In genomic region chr6:27689382-27689781, GRCm38 (mm10) we compare ENCODE assay signal across 21 mouse cellular contexts.
DNase-seq lines count a peak whose midpoint lies in the region; ATAC-seq and TF ChIP-seq lines count a peak whose summit lies in the region.
"Had no signal": no experiment of that assay in that cellular context is flagged by ENCODE, and none has a peak within 500 bp of the region (broad histone marks: within the 10 kb centered on the region; RNA-seq: fewer than 3 reads in every experiment).

No protein-coding gene starts in this region.

- no peak overlapping the region for H3K9ac ChIP-seq in forebrain, postnatal 0 days
- no peak overlapping the region for H3K9ac ChIP-seq in forebrain, embryonic 13.5 days
- H3K9ac ChIP-seq in hindbrain, embryonic 13.5 days = no peak overlapping the region
- H3K9ac ChIP-seq: limb, embryonic 13.5 days; liver, embryonic 14.5 days had no signal

- no peaks in the 10 kb centered on the region for H3K9me3 ChIP-seq in forebrain, postnatal 0 days (ENCODE audit: low read length)
- no peaks in the 10 kb centered on the region for H3K9me3 ChIP-seq in forebrain, embryonic 13.5 days (replicated peaks)
- no peaks in the 10 kb centered on the region for H3K9me3 ChIP-seq in hindbrain, embryonic 13.5 days
- H3K9me3 ChIP-seq: embryonic facial prominence, embryonic 10.5 days; limb, embryonic 13.5 days had no signal

- 67% methylated on average over 3 of the region's 3 CpGs for WGBS in forebrain, postnatal 0 days
- 94% methylated on average over 3 of the region's 3 CpGs for WGBS in forebrain, embryonic 13.5 days
- 80% methylated on average over 3 of the region's 3 CpGs for WGBS in hindbrain, embryonic 13.5 days

- H3K4me2 ChIP-seq in forebrain, postnatal 0 days (ENCODE audit: low read depth) = no peak overlapping the region
- H3K4me2 ChIP-seq in forebrain, embryonic 13.5 days = no peak overlapping the region
- no peak overlapping the region for H3K4me2 ChIP-seq in hindbrain, embryonic 13.5 days
- H3K4me2 ChIP-seq: limb, embryonic 13.5 days had no signal

- H3K27ac ChIP-seq in forebrain, postnatal 0 days (ENCODE audit: low read depth, low read length) = peak overlapping the region; percentile 40; the same call in 1 of the 2 replicates
- H3K27ac ChIP-seq in forebrain, embryonic 13.5 days = no peak overlapping the region
- no peak overlapping the region for H3K27ac ChIP-seq in hindbrain, embryonic 13.5 days
- H3K27ac ChIP-seq: embryonic facial prominence, embryonic 10.5 days; hindbrain, postnatal 0 days; limb, embryonic 13.5 days; liver, embryonic 14.5 days had no signal

- ATAC-seq in forebrain, postnatal 0 days = peak; percentile 79
- no peak; the same call in 1 of the 2 replicates for ATAC-seq in forebrain, embryonic 13.5 days
- ATAC-seq in hindbrain, embryonic 13.5 days (ENCODE audit: low FRiP score) = no peak
- ATAC-seq: forebrain, embryonic 14.5 days; hindbrain, postnatal 0 days; lung, postnatal 0 days had no signal

- H3K36me3 ChIP-seq in forebrain, postnatal 0 days (ENCODE audit: insufficient read depth) = no peaks in the 10 kb centered on the region
- H3K36me3 ChIP-seq in forebrain, embryonic 13.5 days (ENCODE audit: poor library complexity, severe bottlenecking) = no peaks in the 10 kb centered on the region
- H3K36me3 ChIP-seq in hindbrain, embryonic 13.5 days = no peaks in the 10 kb centered on the region
- H3K36me3 ChIP-seq: embryonic facial prominence, embryonic 10.5 days; limb, embryonic 13.5 days had no signal

- H3K4me1 ChIP-seq in forebrain, postnatal 0 days (ENCODE audit: insufficient read depth) = no peaks in the 10 kb centered on the region
- no peaks in the 10 kb centered on the region for H3K4me1 ChIP-seq in forebrain, embryonic 13.5 days
- H3K4me1 ChIP-seq in hindbrain, embryonic 13.5 days (replicated peaks) = no peaks in the 10 kb centered on the region
- H3K4me1 ChIP-seq: embryonic facial prominence, embryonic 10.5 days; limb, embryonic 13.5 days had no signal

- no peak for TF ChIP-seq CTCF in forebrain, postnatal 0 days (IDR thresholded peaks at IDR 0.05; ENCODE audit: low read depth)

- H3K4me3 ChIP-seq in forebrain, postnatal 0 days (ENCODE audit: low read depth, low read length) = no peak overlapping the region
- no peak overlapping the region for H3K4me3 ChIP-seq in forebrain, embryonic 13.5 days
- no peak overlapping the region for H3K4me3 ChIP-seq in hindbrain, embryonic 13.5 days
- H3K4me3 ChIP-seq: embryonic facial prominence, embryonic 10.5 days; limb, embryonic 13.5 days had no signal

- no peaks in the 10 kb centered on the region for H3K27me3 ChIP-seq in forebrain, postnatal 0 days (ENCODE audit: insufficient read depth, low read length)
- H3K27me3 ChIP-seq in forebrain, embryonic 13.5 days = no peaks in the 10 kb centered on the region
- no peaks in the 10 kb centered on the region for H3K27me3 ChIP-seq in hindbrain, embryonic 13.5 days
- H3K27me3 ChIP-seq: limb, embryonic 13.5 days had no signal

- intact Hi-C loops in left cerebral cortex, postnatal 25 days (cut with DNase I) = loop anchor here (1.0 to 2.0 kb wide), 2 partner anchors 100 to 195 kb away; no protein-coding TSS in a partner anchor

- peak; percentile 50 for DNase-seq in forebrain, postnatal 0 days
- peak; percentile 89 for DNase-seq in brain, adult 2 months (ENCODE audit: low read depth, low spot score)
- peak; percentile 35 to 54 for DNase-seq in layer of hippocampus, adult 8-10 months (ENCODE audit: low spot score in 2 of 2)
- DNase-seq in left cerebral cortex, postnatal 25 days (ENCODE audit: low spot score in 2 of 2) = peak; percentile 42 to 85
- no peak for DNase-seq in gastrocnemius, adult 18-20 months (ENCODE audit: low spot score)
- no peak for DNase-seq in thymus, postnatal 36 days
- DNase-seq: cerebellum, adult 11-12 months; cerebellum, postnatal 36 days; heart, postnatal 4 days; kidney, adult 18-20 months; kidney, postnatal 36 days; midbrain, embryonic 14.5 days; thymus, postnatal 4 days had no signal

Comparison
In these comparisons a context has a peak if more than half of its experiments do, and no peak if none do; other contexts are left out.
1. DNase-seq: peak in forebrain, postnatal 0 days (single experiment), brain, adult 2 months (single experiment), layer of hippocampus, adult 8-10 months (2 of 2) and left cerebral cortex, postnatal 25 days (2 of 2); none in gastrocnemius, adult 18-20 months (single experiment) and thymus, postnatal 36 days (0 of 2).